In genomic region chr2:61345311-61345710, GRCm38 (mm10) we compare ENCODE assay signal across 19 mouse cellular contexts.
A peak's percentile ranks its signal among the peaks of the same experiment; 100 is the strongest.
DNase-seq lines count a peak whose midpoint lies in the region; ATAC-seq and TF ChIP-seq lines count a peak whose summit lies in the region.
"Had no signal": no experiment of that assay in that cellular context is flagged by ENCODE, and none has a peak within 500 bp of the region (broad histone marks: within the 10 kb centered on the region; RNA-seq: fewer than 3 reads in every experiment).

No protein-coding gene starts in this region.

- intact Hi-C loops in gastrocnemius, adult 2 months (cut with DNase I): no loop called here

- no peaks in the 10 kb centered on the region for H3K36me3 ChIP-seq in lung, embryonic 16.5 days (ENCODE audit: control insufficient read depth, insufficient read depth, low read length)
- H3K36me3 ChIP-seq: heart, embryonic 12.5 days; hindbrain, embryonic 10.5 days; intestine, embryonic 15.5 days; limb, embryonic 15.5 days; liver, embryonic 15.5 days; midbrain, embryonic 12.5 days; neural tube, embryonic 15.5 days; stomach, embryonic 15.5 days had no signal

- H3K9ac ChIP-seq in lung, embryonic 16.5 days (ENCODE audit: low read length): no peak overlapping the region
- H3K9ac ChIP-seq: heart, embryonic 12.5 days; intestine, embryonic 15.5 days; limb, embryonic 15.5 days; liver, embryonic 15.5 days; midbrain, embryonic 12.5 days; neural tube, embryonic 15.5 days; stomach, embryonic 15.5 days had no signal

- ATAC-seq in lung, embryonic 16.5 days (ENCODE audit: low read depth): no peak
- ATAC-seq: hindbrain, embryonic 16.5 days; intestine, embryonic 15.5 days had no signal

- no peak for DNase-seq in gastrocnemius, adult 2 months
- DNase-seq in gastrocnemius, adult 8-10 months (ENCODE audit: low spot score in 2 of 2): no peak
- peak; percentile 5 to 57 for DNase-seq in layer of hippocampus, adult 18-20 months (ENCODE audit: low spot score in 2 of 2)
- no peak for DNase-seq in layer of hippocampus, postnatal 36 days
- no peak for DNase-seq in lung, postnatal 4 days
- DNase-seq in lung, postnatal 36 days: peak; percentile 6
- no peak for DNase-seq in thymus, postnatal 10 days (ENCODE audit: low spot score in 2 of 2)
- DNase-seq: cerebellum, adult 8-10 months; gastrocnemius, postnatal 25 days had no signal

- H3K27ac ChIP-seq in gastrocnemius, adult 2 months: peak overlapping the region; percentile 16; the same call in 1 of the 2 replicates
- no peak overlapping the region for H3K27ac ChIP-seq in lung, embryonic 16.5 days (ENCODE audit: low read length)
- H3K27ac ChIP-seq: hindbrain, embryonic 10.5 days; intestine, embryonic 15.5 days; limb, embryonic 15.5 days; liver, embryonic 15.5 days; midbrain, embryonic 12.5 days; neural tube, embryonic 15.5 days; stomach, embryonic 15.5 days had no signal

- H3K27me3 ChIP-seq in lung, embryonic 16.5 days (ENCODE audit: control insufficient read depth, insufficient read depth, low read depth, low read length): no peaks in the 10 kb centered on the region
- H3K27me3 ChIP-seq: heart, embryonic 12.5 days; intestine, embryonic 15.5 days; limb, embryonic 15.5 days; liver, embryonic 15.5 days; midbrain, embryonic 12.5 days; neural tube, embryonic 15.5 days; stomach, embryonic 15.5 days had no signal

- 61% methylated on average over 7 of the region's 7 CpGs for WGBS in lung, embryonic 16.5 days

- peaks cover 6% of the 10 kb centered on the region for H3K4me1 ChIP-seq in lung, embryonic 16.5 days (replicated peaks; ENCODE audit: control insufficient read depth, insufficient read depth, low read length)
- H3K4me1 ChIP-seq: hindbrain, embryonic 10.5 days; intestine, embryonic 15.5 days; limb, embryonic 15.5 days; liver, embryonic 15.5 days; midbrain, embryonic 12.5 days; neural tube, embryonic 15.5 days; stomach, embryonic 15.5 days had no signal

- H3K4me3 ChIP-seq in gastrocnemius, adult 2 months: peak overlapping the region; percentile 11; the same call in 1 of the 2 replicates
- no peak overlapping the region for H3K4me3 ChIP-seq in lung, embryonic 16.5 days (ENCODE audit: low read length)
- H3K4me3 ChIP-seq: heart, embryonic 12.5 days; hindbrain, embryonic 10.5 days; intestine, embryonic 15.5 days; limb, embryonic 15.5 days; liver, embryonic 15.5 days; midbrain, embryonic 12.5 days; neural tube, embryonic 15.5 days; stomach, embryonic 15.5 days had no signal

- no peak for TF ChIP-seq CTCF in gastrocnemius, adult 2 months (IDR thresholded peaks at IDR 0.05)

- peak overlapping the region; percentile 38 for H3K4me2 ChIP-seq in lung, embryonic 16.5 days (ENCODE audit: low read depth, low read length)
- H3K4me2 ChIP-seq: heart, embryonic 12.5 days; intestine, embryonic 15.5 days; limb, embryonic 15.5 days; liver, embryonic 15.5 days; midbrain, embryonic 12.5 days; neural tube, embryonic 15.5 days; stomach, embryonic 15.5 days had no signal

- H3K9me3 ChIP-seq in lung, embryonic 16.5 days (ENCODE audit: control insufficient read depth, low read length): no peaks in the 10 kb centered on the region
- H3K9me3 ChIP-seq: heart, embryonic 12.5 days; hindbrain, embryonic 10.5 days; intestine, embryonic 15.5 days; limb, embryonic 15.5 days; liver, embryonic 15.5 days; midbrain, embryonic 12.5 days; neural tube, embryonic 15.5 days; stomach, embryonic 15.5 days had no signal

Comparison
In these comparisons a context has a peak if more than half of its experiments do, and no peak if none do; other contexts are left out.
1. DNase-seq: peak in layer of hippocampus, adult 18-20 months (2 of 2) and lung, postnatal 36 days (single experiment); none in gastrocnemius, adult 2 months (single experiment), gastrocnemius, adult 8-10 months (0 of 2), layer of hippocampus, postnatal 36 days (0 of 2), lung, postnatal 4 days (0 of 2) and thymus, postnatal 10 days (0 of 2).